Mouse (Mus musculus) midbrain, embryonic 16.5 days (tissue): ENCODE measurements at regions not wholly inside any gene's neighbourhood (a gene's known extent, or its start where the extent isn't known, plus 50 kb on each side); places are given as distances from the start of the nearest gene placed in this dataset.
A peak's percentile ranks its signal among the peaks of the same experiment; 100 is the strongest.

ENCODE experiments used
- ATAC-seq: fragments of 200-750 bp; cut with Nextera tagmentation; 2 replicates; pipeline ENCODE4 v1.8.0; 2017; ENCODE audit warnings: moderate TSS enrichment
- H3K27ac ChIP-seq: fragments of 300-500 bp; sonication (generic); 2 replicates; pipeline ENCODE4 v1.5.1; 2014; ENCODE audit warnings: mild to moderate bottlenecking, low read length, mixed read lengths
- H3K27me3 ChIP-seq: fragments of 300-500 bp; sonication (generic); 2 replicates; pipeline ENCODE4 v1.6.1; 2014; ENCODE audit warnings: low read depth, low read length, mixed read lengths; ENCODE audit not compliant: control insufficient read depth, insufficient read depth
- H3K36me3 ChIP-seq: fragments of 300-500 bp; sonication (generic); 2 replicates; pipeline ENCODE4 v1.6.1; 2014; ENCODE audit warnings: mild to moderate bottlenecking, low read length, moderate library complexity, mixed read lengths; ENCODE audit not compliant: control insufficient read depth, insufficient read depth
- H3K4me1 ChIP-seq: fragments of 300-500 bp; sonication (generic); 2 replicates; pipeline ENCODE4 v1.6.1; 2014; ENCODE audit warnings: mild to moderate bottlenecking, low read length, mixed read lengths; ENCODE audit not compliant: control insufficient read depth, insufficient read depth
- H3K4me2 ChIP-seq: fragments of 300-500 bp; sonication (generic); 2 replicates; pipeline ENCODE4 v1.6.1; 2014; ENCODE audit warnings: mild to moderate bottlenecking, low read length, mixed read lengths
- H3K4me3 ChIP-seq: fragments of 300-500 bp; sonication (generic); 2 replicates; pipeline ENCODE4 v1.5.1; 2014; ENCODE audit warnings: low read depth, mild to moderate bottlenecking, low read length, moderate library complexity, mixed read lengths
- H3K9ac ChIP-seq: fragments of 300-500 bp; sonication (generic); 2 replicates; pipeline ENCODE4 v1.6.1; 2014; ENCODE audit warnings: low read depth, low read length, mixed read lengths
- H3K9me3 ChIP-seq: fragments of 300-500 bp; sonication (generic); replicated peaks from 2 replicates; pipeline ENCODE4 v1.6.1; 2014; ENCODE audit warnings: mild to moderate bottlenecking, low read length, mixed read lengths; ENCODE audit not compliant: control insufficient read depth, poor library complexity, severe bottlenecking
- WGBS: fragments of 180-500 bp; shearing (Covaris S2); extraction: QIAGEN DNeasy Blood & Tissue Kit; methylation state at CpG from one replicate; pipeline ENCODE4 v1.1.7; 2014; 5-methylcytosine and 5-hydroxymethylcytosine counted together

DNA sequence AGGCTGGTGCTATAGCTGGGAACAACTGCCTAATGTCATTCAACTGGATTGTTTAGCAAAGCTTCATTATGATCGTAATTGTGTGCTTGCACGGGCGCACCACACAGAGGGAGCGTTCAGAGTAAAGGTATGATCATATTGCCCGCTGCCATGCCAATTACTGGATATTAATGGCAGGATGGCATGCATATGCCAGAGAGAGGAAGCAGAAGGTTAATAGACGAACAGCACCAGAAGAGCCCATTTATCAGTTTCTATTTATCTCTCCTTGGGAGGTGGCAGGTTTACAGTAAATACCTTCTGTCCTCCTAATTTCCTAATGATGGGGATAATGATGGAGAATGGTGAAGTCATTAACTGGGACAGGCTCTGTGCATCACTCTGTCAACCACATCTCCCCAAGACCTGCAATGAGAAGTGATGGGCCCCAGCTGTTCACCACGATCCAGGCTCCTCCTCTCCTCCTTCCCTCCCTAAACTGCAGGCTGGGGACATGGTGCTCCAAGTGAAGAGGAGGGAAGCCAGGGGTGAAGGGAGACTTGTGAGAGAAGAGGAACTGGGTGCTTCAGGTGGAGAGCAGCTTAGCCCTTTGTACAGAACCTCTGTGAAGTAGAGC is 135.6 kb downstream of the Naa11 start:
- WGBS = 59% methylated on average over 7 of the region's 7 CpGs
- Histone ChIP-seq H3K4me3 (no peak overlapping the region), H3K9me3 (no peaks in the 10 kb centered on the region), H3K4me2 (no peak overlapping the region), H3K36me3 (no peaks in the 10 kb centered on the region), H3K27ac (no peak overlapping the region), H3K4me1 (no peaks in the 10 kb centered on the region), H3K27me3 (no peaks in the 10 kb centered on the region), H3K9ac (no peak overlapping the region)
- no peak for ATAC-seq

GRCm38 (mm10) chr5:97236930-97237329 is 125.5 kb upstream of the Paqr3 start:
- H3K27ac ChIP-seq = no peak overlapping the region
- H3K4me2 ChIP-seq = no peak overlapping the region
- ATAC-seq = no peak
- no peaks in the 10 kb centered on the region for H3K27me3 ChIP-seq
- H3K9me3 ChIP-seq = no peaks in the 10 kb centered on the region
- no peaks in the 10 kb centered on the region for H3K4me1 ChIP-seq
- H3K36me3 ChIP-seq = no peaks in the 10 kb centered on the region
- WGBS = 86% methylated on average over 2 of the region's 2 CpGs
- H3K9ac ChIP-seq = no peak overlapping the region
- no peak overlapping the region for H3K4me3 ChIP-seq

DNA sequence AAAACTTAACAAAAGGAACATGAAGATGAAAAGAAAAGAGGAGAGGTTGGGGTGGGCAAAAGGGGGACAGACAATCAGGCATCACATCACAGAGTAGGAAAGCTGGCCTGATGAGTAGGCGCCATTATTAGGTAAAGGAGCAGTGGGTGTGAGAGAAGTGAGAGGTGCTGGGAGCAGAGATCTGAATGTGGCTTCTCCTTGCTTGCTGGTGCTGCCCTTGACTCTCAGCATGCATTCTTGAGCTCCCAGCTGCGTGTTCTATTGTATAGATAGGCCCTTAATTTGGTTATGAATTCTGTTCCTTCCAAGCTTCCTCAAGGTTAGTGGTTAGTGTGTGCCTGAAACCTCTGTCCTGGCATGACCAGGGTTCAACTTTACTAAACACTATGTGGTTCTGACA is 115.0 kb upstream of the Paqr3 start:
- no peak overlapping the region for H3K4me2 ChIP-seq
- no peak for ATAC-seq
- H3K36me3 ChIP-seq = no peaks in the 10 kb centered on the region
- H3K4me3 ChIP-seq = no peak overlapping the region
- 38% methylated on average over 2 of the region's 2 CpGs for WGBS
- no peak overlapping the region for H3K27ac ChIP-seq
- no peaks in the 10 kb centered on the region for H3K27me3 ChIP-seq
- no peak overlapping the region for H3K9ac ChIP-seq
- no peaks in the 10 kb centered on the region for H3K9me3 ChIP-seq
- no peaks in the 10 kb centered on the region for H3K4me1 ChIP-seq

- H3K4me3 ChIP-seq = peak overlapping the region; percentile 37
- peak overlapping the region; percentile 58 for H3K4me2 ChIP-seq
- peak overlapping the region; percentile 70 for H3K27ac ChIP-seq
- H3K4me1 ChIP-seq = no peaks in the 10 kb centered on the region
- peak; percentile 84 for ATAC-seq
- H3K36me3 ChIP-seq = no peaks in the 10 kb centered on the region
- no peaks in the 10 kb centered on the region for H3K9me3 ChIP-seq
- no peaks in the 10 kb centered on the region for H3K27me3 ChIP-seq
- 22% methylated on average over 12 of the region's 12 CpGs for WGBS
- H3K9ac ChIP-seq = peak overlapping the region; percentile 64
These were observed 112.0 kb upstream of the Paqr3 start for GRCm38 (mm10) chr5:97223238-97223857.

- 14% methylated on average over 12 of the region's 12 CpGs for WGBS
- no peaks in the 10 kb centered on the region for H3K27me3 ChIP-seq
- H3K4me3 ChIP-seq = peak overlapping the region; percentile 37
- H3K4me2 ChIP-seq = peak overlapping the region; percentile 58
- ATAC-seq = peak; percentile 66
- peak overlapping the region; percentile 64 for H3K9ac ChIP-seq
- no peaks in the 10 kb centered on the region for H3K36me3 ChIP-seq
- H3K4me1 ChIP-seq = no peaks in the 10 kb centered on the region
- peak overlapping the region; percentile 70 for H3K27ac ChIP-seq
- no peaks in the 10 kb centered on the region for H3K9me3 ChIP-seq
These were observed 111.3 kb upstream of the Paqr3 start for GRCm38 (mm10) chr5:97222489-97223237.

DNA sequence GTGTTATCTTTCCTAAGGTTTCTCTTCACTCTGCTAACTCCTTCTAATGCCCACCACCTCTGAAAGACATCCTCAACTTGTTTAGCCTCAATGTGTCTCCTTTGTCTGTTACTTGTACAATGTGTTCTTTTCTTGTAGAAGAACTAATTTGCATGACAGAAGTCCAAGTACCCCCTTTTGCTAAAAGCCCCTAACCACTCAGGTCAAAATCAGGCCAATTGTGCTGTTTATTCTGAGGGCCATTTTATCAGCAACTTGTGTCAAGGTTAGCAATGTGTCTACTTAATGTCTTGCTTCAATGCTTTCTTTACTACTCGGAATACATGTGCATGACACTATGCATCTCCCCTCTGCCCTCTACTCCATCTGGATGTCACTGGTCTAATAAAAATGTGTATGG is 107.3 kb upstream of the Paqr3 start:
- 48% methylated on average over 1 of the region's 1 CpGs for WGBS

DNA sequence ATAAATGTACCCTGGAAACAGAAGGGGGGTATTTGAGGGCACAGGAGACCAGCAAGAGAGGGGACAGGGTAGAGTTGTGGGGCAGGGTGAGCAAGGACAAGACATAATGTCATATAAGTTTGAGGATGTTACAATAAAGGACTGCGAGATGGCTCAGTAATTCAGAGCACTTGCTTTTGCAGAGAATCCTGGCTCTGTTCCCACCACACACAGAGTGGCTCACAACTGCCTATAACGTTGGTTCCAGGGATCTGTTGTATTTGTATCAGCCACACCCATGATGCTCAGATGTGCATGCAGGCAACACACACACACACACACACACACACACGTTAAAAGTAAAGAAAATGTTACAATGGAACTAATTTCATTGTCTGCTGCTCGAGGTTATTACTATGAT is 94.2 kb upstream of the Paqr3 start:
- Histone ChIP-seq H3K36me3 (no peaks in the 10 kb centered on the region), H3K27me3 (no peaks in the 10 kb centered on the region), H3K9me3 (no peaks in the 10 kb centered on the region), H3K9ac (no peak overlapping the region), H3K4me3 (no peak overlapping the region), H3K4me1 (no peaks in the 10 kb centered on the region), H3K4me2 (no peak overlapping the region), H3K27ac (no peak overlapping the region)
- 71% methylated on average over 4 of the region's 4 CpGs for WGBS
- no peak for ATAC-seq

More for the DNA sequence above, 107.3 kb upstream of the Paqr3 start:
- no peak overlapping the region for H3K4me3 ChIP-seq
- H3K36me3 ChIP-seq = no peaks in the 10 kb centered on the region
- H3K27ac ChIP-seq = no peak overlapping the region
- ATAC-seq = no peak
- H3K9me3 ChIP-seq = no peaks in the 10 kb centered on the region
- H3K4me1 ChIP-seq = no peaks in the 10 kb centered on the region
- no peak overlapping the region for H3K9ac ChIP-seq
- H3K27me3 ChIP-seq = no peaks in the 10 kb centered on the region
- no peak overlapping the region for H3K4me2 ChIP-seq

DNA sequence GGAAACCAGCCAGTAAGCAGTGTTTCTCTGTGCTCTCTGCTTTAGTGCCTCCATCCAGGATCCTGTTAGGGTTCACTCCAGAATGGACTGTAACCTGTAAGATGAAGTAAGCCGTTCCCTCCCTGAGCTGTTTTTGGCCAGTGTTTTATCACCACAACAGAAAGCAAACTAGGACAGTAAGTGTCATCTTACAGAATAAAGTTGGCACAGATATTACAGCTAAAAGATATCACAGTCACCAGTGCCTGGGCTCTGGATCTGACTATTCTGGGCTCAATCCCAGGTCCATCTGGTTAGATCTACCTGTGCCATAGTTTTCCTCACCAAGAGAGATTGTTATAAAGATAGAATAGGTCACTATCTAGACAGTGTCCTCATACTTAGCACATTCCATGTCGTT is 92.9 kb upstream of the Paqr3 start:
- no peak overlapping the region for H3K4me2 ChIP-seq
- ATAC-seq = no peak
- H3K36me3 ChIP-seq = no peaks in the 10 kb centered on the region
- H3K9me3 ChIP-seq = no peaks in the 10 kb centered on the region
- H3K9ac ChIP-seq = no peak overlapping the region
- WGBS = 86% methylated on average over 2 of the region's 2 CpGs
- no peak overlapping the region for H3K27ac ChIP-seq
- no peaks in the 10 kb centered on the region for H3K4me1 ChIP-seq
- H3K4me3 ChIP-seq = no peak overlapping the region
- H3K27me3 ChIP-seq = no peaks in the 10 kb centered on the region

DNA sequence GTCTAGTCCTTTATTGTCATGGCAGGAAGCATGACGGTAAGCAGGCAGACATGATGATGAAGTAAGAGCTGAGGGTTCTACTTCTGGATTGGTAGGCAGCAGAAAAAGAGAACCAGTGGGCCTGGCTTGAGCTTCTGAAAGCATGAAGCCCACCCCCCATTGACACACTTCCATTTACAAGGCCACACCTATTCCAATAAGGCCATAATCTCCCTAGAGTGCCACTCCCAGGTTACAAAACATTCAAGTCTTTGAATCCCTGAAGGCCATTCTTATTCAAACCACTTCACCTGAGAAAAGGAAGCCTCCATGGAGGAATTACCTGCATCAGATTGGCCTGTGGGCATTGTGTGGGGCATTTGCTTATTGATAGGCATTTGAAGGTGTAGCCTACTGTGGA is 92.2 kb upstream of the Paqr3 start:
- H3K4me1 ChIP-seq = no peaks in the 10 kb centered on the region
- no peaks in the 10 kb centered on the region for H3K27me3 ChIP-seq
- H3K27ac ChIP-seq = no peak overlapping the region
- ATAC-seq = no peak
- no peaks in the 10 kb centered on the region for H3K9me3 ChIP-seq
- H3K9ac ChIP-seq = no peak overlapping the region
- 97% methylated on average over 1 of the region's 1 CpGs for WGBS
- no peaks in the 10 kb centered on the region for H3K36me3 ChIP-seq
- no peak overlapping the region for H3K4me2 ChIP-seq
- H3K4me3 ChIP-seq = no peak overlapping the region
